Mouse (Mus musculus): ENCODE measurements around the gene Qrich2. TPM values are rescaled to one million over a fixed set of nuclear protein-coding genes. Genes with fewer than 3 reads are reported as not detected.
"Not testable (repeated sequence)": the region's sequence is repeated elsewhere in the genome, so short reads cannot be mapped to it uniquely, and the experiment has no call there.

Gene Qrich2
- total RNA-seq, 2 experiments from 2014 or later = 0.14 TPM; not detected in 1

DNA sequence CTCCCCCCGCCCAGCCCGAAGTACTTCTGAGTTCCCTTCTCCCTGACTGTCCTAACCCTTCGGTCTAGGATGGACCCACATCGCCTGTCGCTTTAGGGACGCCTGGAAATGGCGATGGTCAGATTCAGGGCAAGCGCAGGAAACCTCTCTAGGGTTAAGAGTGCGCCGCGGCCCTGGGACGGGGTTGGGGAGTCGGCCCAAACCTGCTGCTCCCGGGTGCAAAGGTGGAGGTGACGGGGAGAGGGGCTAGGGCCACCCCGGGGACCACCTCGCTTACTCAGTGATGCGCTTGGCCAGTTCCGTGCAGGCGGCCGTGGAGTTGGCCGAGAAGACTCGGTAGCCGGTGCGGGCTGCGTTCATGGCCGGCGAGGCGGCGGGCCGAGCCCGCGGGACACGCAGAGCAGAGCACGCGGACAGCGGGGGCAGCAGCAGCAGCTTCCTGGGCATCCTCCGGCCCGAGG, 23.8 kb upstream of the Qrich2 start:
- DNase-seq (ENCODE audit: low spot score in 2 of 2) = peak in 1 of 2 experiments; percentile 36

DNA sequence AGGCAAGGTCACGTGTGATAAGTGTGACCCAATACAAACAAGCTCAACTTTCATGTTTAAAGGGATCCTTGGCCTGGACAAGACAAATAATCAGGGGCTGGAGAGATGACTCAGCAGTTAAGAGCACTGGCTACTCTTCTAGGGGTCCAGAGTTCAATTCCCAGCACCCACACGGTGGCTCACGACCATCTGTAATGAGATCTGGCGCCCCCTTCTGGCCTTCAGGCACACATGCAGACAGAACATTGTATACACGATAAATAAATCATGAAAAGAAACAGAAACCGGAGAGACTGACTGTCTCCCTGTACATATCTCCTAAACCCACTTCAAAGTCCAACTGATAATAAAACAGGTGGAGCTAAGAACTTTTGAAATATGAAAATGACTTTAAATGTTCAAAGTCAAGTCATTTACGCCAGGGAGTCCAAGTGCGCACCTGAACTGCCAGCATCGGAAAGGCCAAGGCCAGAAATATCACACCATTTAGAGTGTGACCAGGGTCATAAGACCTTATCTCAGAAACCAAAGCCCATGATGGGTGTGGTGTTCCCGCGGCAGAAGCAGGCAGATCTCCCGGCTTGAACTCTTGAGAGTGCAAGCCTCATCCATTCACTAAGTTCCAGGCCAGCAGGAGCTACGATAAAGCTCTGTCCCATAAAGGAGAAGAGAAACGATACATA, 22.8 kb upstream of the Qrich2 start:
- no peak for DNase-seq (ENCODE audit: low spot score in 2 of 2)

DNA sequence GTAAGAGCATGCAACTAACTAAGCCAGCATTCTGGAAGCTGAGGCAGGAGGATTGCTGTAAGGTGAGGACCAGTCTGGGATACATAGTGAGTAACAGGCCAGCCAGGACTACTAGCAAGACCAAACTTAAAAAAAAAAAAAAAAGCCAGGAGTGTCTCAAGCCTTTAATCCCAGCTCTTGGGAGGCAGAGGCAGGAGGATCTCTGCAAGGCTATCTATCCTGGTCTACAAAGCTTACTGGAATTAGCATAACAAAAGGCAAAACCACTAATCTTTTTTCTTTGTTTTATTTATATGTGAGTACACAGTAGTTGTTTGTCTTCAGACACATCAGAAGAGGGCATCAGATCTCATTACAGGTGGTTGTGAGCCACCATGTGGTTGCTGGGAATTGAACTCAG, 22.2 kb upstream of the Qrich2 start:
- DNase-seq (ENCODE audit: low spot score in 2 of 2) = no peak

DNA sequence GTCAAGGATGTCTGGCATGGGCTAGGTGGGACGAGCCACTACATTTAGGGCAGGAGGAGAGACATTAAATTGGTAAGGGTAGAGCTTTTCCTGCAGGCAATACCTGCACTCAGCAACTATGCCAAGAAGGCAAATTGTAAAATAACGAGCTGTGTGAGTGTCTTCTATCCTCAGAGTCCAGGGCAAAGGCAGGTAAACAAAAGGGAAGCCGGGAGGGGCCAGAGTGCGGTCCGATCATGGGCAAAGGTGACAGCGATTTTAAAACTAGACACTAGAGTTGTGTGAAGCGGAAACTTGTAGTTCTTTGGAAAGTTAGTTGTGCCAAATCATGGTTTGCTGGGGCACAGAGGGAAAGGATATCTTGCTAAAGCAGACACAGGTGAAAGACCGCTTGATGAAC, 18.2 kb upstream of the Qrich2 start:
- DNase-seq (ENCODE audit: low spot score in 2 of 2) = no peak

- DNase-seq (ENCODE audit: low spot score in 2 of 2) = no peak
Observed at GRCm38 (mm10) chr11:116481776-116482175, 15.7 kb upstream of the Qrich2 start.

- no peak for DNase-seq (ENCODE audit: low spot score in 2 of 2)
Observed at GRCm38 (mm10) chr11:116480975-116481374, 14.9 kb upstream of the Qrich2 start.

- no peak for DNase-seq (ENCODE audit: low spot score in 2 of 2)
Observed at GRCm38 (mm10) chr11:116479832-116480231, 13.8 kb upstream of the Qrich2 start.

DNA sequence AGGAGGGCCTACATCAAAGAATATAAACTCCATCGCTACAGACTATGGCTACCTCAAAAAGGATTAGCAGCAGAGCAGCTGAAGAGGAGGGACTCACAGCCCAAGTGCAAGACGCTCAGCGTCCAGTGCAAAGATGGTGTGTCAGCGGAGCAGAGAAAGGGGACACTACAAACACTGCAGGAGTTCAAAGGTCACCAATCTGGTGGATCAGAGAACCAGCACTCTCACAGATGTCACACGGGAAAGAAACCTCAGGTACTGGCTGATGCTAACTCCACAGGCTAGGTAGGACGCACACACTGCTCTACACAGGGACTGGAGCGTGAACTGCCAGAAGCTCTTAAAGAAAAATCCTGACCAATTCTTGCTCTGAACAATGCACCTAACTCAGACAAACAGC, 12.9 kb upstream of the Qrich2 start:
- no peak for DNase-seq (ENCODE audit: low spot score in 2 of 2)

GRCm38 (mm10) chr11:116477160-116477759, 11.2 kb upstream of the Qrich2 start:
- no peak for DNase-seq (ENCODE audit: low spot score in 2 of 2)

DNA sequence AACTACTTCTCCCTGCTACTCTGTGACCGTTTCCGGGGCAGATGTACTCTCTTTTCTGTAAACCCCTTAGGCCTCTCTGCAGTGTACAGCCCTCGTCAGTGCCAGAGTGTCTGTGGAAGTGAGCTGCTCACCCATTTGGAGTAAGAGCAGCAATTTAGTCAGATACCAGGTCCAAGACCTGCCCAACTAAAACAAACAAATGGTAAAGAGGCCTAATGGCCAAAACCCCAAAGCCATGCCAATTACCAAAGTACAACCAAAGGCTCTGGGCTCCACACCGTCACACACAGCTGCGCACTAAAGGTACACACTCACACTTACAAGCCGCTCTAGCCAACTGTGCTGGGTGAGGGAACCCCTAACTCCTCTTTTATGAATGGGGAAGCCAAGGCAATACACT, 10.7 kb upstream of the Qrich2 start:
- no peak for DNase-seq (ENCODE audit: low spot score in 2 of 2)

GRCm38 (mm10) chr11:116476041-116476440, 10.0 kb upstream of the Qrich2 start:
- DNase-seq (ENCODE audit: low spot score in 2 of 2) = no peak

DNA sequence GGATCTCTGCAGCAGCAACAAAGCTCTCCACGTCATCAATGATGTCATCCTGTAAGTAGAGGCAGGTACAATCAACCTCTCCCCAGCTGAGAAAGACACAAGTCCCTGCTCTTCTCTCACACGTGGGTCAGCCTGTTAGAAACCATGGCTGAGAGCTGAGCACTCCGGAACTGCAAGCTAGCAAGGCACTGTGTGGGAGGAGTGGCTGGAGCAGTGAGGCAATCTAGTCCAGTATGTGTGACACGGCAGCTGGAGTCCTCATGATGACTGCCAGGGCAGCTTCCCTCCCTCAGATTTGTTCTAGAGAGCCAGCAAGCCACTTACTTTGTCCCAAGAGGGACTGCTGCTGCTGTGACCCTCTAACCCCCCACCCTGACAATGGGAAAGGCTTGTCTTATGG, 6.2 kb upstream of the Qrich2 start:
- no peak for DNase-seq (ENCODE audit: low spot score in 2 of 2)

- DNase-seq (ENCODE audit: low spot score in 2 of 2) = no peak
Observed at GRCm38 (mm10) chr11:116470896-116471295, 4.9 kb upstream of the Qrich2 start.

- DNase-seq (ENCODE audit: low spot score in 2 of 2) = no peak
Observed at GRCm38 (mm10) chr11:116470249-116470648, 4.2 kb upstream of the Qrich2 start.

GRCm38 (mm10) chr11:116468338-116468737, 2.3 kb upstream of the Qrich2 start:
- not testable (repeated sequence) for DNase-seq (ENCODE audit: low spot score in 2 of 2)

DNA sequence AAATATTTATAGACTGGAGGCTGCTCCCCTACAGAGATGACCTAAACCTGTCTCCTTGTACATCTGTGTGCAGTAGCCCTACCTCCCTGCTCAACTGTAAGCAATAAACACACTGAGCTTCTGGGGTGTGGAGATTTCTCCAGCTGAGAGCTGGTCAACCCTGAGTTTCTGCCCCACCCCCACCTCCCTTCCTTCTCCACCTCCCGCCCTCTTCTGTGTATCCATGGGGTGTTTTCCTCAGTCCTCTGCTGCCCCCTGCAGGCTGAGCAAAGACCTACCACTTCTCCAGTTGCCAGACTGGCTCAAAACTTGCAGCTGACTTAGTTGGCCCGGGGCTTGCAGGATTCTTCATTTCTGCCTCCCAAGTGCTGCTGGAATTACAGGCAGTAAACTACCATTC, 2.2 kb downstream of the Qrich2 start:
- DNase-seq (ENCODE audit: low spot score in 2 of 2) = peak; percentile 69 to 75

DNA sequence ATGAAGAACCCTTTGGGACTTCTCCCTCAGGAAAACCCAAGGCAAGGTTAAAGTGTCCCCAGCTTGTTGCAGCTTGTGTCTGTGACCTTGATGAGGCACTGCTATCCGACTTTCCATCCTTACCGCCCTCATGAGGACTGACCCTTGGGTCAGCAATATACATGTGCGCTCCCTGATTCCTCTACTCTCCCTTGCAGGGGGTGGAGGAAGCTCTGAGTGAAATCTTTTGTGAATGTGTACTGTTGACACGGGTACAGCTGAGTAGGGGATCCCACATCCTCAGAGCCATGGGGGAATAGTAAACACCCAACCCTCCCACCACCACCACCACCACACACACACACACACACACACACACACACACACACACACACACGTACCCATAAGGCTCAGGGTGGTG, 2.7 kb downstream of the Qrich2 start:
- DNase-seq (ENCODE audit: low spot score in 2 of 2) = no peak

GRCm38 (mm10) chr11:116459786-116460185, 6.3 kb downstream of the Qrich2 start:
- DNase-seq (ENCODE audit: low spot score in 2 of 2) = no peak

DNA sequence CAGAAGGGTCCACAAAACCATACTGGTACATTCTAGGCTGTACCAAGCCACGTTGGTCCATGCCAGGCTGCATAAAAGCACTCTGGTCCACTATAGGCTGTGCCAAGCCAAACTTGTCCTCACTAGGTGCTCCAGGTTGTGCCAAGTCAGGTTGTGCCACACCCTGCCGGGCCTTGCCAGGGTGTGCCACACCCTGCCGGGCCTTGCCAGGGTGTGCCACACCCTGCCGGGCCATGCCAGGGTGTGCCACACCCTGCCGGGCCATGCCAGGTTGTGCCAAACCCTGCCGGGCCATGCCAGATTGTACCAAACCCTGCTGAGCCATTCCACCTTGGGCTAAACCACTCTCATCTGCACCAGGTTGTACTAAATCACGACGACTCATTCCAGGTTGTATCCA, 9.8 kb downstream of the Qrich2 start:
- no peak for DNase-seq (ENCODE audit: low spot score in 2 of 2)

DNA sequence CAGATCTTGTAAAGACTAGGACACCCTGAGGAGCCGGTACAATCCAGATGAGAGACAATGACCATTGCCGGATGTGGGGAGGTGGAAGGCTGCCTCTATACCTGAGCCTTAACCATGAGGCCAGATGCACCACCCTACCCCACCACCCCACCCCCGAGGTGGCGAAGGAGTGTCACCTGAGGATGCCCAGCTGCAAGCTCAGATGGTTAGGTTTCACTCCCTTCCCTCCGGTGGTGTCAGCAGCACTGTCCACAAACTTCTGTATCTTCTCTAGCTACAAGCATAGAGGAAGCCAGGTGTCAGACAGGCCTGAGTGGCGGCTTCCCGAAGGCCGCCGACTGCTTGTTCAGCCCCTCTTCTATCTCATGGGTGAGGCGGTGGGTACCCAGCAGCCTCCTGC, 12.2 kb downstream of the Qrich2 start:
- DNase-seq (ENCODE audit: low spot score in 2 of 2) = no peak

- no peak for DNase-seq (ENCODE audit: low spot score in 2 of 2)
Observed at GRCm38 (mm10) chr11:116449341-116449740, 16.7 kb downstream of the Qrich2 start.

DNA sequence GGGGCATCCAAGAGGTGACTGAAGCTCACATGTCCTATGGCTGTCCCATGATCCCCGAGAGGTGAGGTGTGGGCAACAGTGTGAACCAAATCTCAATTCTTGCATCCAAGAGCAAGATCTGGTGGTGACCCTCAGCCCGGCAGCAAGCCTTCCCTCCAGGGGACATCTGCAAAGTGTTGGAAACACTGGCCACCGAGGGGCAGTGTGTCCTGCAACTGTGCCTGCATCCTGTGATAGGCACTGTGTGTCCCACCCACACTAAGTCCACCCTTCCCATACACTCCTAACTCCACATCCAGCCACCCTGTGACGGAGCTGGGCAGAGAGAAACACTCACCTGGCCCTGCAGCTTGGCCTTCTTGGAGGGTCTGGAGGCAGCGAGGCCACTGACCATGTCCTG, 18.2 kb downstream of the Qrich2 start:
- DNase-seq (ENCODE audit: low spot score in 2 of 2) = no peak

GRCm38 (mm10) chr11:116446308-116446887, 19.6 kb downstream of the Qrich2 start:
- no peak for DNase-seq (ENCODE audit: low spot score in 2 of 2)
